Mouse (Mus musculus): ENCODE measurements around the gene Gm7579. TPM values are rescaled to one million over a fixed set of nuclear protein-coding genes. Genes with fewer than 3 reads are reported as not detected.

Gene Gm7579
- polyA plus RNA-seq (2012; rRNA removed): not detected in 2 replicates

DNA sequence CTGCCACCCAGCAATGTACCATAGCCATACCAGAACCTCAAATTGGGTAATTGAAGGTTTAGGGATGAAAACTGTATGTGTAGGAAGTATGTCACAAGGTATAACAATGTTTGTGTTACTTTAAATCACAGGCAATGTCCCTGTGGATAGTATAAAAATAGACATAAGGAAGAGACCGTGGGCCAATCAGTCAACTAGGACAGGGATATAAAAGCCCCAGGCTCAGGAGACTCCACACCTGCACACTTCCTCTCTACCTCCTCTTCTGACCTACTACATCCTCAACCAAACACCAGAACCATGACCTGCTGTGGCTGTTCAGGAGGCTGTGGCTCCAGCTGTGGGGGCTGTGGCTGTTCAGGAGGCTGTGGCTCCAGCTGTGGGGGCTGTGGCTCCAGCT, at the start of gene Gm7579:
Gene Gm7579, plus strand, starts transcription at position 301 of the 400 bp plus-strand sequence.

DNA sequence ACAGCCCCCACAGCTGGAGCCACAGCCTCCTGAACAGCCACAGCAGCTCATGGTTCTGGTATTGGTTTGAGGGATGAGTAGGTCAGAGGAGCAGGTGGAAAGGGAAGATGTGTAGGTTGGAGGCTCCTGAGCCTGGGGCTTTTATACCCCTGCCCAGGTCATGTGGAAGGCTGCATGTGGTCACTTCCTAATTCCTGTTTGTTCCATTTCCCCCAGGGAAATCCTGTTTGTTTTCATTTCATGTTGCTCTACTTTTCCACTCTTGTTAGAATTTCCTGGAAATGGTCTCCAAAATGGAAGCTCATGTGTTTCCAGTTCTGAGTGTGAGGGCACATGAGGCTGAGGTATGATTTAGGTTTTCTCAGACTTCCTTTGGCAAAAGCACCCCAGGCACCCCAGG, 46.0 kb upstream of the Gm7579 start, which contains the start of gene Gm4553:
Gene Gm4553, minus strand, starts transcription at position 101 of the 400 bp plus-strand sequence.

DNA sequence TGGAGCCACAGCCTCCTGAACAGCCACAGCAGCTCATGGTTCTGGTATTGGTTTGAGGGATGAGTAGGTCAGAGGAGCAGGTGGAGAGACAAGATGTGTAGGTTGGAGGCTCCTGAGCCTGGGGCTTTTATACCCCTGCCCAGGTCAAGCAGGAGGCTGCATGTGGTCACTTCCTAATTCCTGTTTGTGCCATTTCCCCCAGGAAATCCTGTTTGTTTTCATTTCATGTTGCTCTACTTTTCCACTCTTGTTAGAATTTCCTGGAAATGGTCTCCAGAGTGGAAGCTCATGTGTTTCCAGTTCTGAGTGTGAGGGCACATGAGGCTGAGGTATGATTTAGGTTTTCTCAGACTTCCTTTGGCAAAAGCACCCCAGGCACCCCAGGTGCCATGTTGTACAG, 35.8 kb upstream of the Gm7579 start, which contains the start of gene Krtap5-2:
Gene Krtap5-2, minus strand, starts transcription at position 101 of the 400 bp plus-strand sequence.

DNA sequence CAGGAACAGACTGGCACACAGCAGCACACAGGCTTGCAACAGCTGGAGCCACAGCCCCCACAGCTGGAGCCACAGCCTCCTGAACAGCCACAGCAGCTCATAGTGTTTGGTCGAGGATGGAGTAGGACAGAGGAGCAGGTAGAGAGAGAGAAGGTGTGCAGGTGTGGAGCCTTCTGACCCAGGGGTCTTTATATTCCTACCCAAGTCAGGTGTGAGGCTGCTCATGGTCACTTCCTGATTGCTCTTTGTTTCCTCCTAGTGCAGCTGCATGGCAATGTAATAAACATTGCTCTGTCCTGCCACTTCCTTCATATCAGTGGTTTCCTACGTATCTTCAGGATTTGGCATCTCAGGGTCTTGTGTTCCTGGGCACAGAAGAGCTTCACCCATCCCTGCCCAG, 21.4 kb upstream of the Gm7579 start, which contains the start of gene Gm10153:
Gene Gm10153, minus strand, starts transcription at position 101 of the 400 bp plus-strand sequence.

DNA sequence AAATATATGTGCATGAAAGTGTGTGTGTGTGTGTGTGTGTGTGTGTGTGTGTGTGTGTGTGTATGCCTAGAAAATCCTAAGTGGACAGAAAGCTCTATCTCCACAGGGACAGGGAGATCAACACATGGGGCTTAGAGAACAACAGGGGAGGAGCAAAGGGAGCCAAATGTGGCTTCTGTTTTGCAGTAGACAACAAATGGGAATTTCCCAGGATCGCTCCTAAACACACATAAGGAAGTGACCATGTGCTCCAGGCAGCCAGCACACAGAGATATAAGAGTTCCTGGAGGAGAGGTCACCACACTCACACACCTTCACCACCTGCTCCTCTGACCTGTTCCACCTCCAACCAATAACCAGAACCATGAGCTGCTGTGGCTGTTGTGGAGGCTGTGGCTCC, 10.6 kb upstream of the Gm7579 start, which contains the start of gene Krtap5-3:
Gene Krtap5-3, plus strand, starts transcription at position 301 of the 400 bp plus-strand sequence.

DNA sequence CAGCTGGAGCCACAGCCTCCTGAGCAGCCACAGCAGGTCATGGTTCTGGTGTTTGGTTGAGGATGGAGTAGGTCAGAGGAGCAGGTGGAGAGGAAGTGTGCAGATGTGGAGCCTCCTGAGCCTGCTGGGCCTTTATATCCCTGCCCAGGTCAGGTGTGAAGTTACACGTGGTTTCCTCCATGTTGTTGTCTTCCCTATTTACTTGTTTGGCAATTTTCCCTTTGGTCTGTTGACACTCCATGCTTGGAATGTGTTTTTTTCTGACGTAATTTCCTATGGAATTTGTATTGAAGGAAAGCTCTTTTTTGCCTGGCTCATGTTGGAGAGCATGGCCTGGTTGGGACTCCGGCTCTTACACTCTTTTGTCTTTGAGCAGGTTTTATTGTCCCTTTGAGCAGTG, 18.2 kb downstream of the Gm7579 start, which contains the start of gene Krtap5-5:
Gene Krtap5-5, minus strand, starts transcription at position 101 of the 400 bp plus-strand sequence.

DNA sequence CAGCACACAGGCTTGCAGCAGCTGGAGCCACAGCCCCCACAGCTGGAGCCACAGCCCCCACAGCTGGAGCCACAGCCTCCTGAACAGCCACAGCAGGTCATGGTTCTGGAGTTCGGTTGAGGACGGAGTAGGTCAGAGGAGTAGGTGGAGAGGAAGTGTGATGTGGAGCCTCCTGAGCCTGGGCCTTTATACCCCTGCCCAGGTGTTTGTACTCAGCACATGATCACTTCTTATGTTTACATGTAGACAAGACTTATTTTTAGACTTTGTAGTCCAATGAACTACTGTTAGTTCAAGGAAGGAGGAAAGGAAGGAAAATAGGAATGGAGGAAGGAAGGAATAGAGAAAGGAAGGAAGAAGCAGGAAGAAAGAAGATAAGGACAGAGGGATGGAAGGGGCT, 29.3 kb downstream of the Gm7579 start, which contains the start of gene Gm40460:
Gene Gm40460, minus strand, starts transcription at position 101 of the 400 bp plus-strand sequence.

DNA sequence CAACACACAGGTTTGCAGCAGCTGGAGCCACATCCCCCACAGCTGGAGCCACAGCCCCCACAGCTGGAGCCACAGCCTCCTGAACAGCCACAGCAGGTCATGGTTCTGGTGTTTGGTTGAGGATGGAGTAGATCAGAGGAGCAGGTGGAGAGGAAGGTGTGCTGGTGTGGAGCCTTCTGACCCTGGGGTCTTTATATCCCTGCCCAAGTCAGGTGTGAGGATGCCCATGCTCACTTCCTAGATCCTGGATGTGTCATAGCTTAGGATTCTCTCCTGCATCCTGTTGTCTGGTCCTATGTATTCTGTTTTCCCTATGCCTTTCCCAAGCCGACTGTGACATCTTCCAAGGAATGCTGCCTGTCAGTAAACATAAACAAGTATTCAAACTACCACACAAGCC, 46.6 kb downstream of the Gm7579 start, which contains the start of gene Gm2431:
Gene Gm2431, minus strand, starts transcription at position 101 of the 400 bp plus-strand sequence.

Other genes with a start within 250 kb of the Gm7579 start
- gene Mob2, start 150.8 kb upstream of the Gm7579 start, polyA plus RNA-seq (2012; rRNA removed): 42.3 and 43.3 TPM in 2 replicates
- gene Dusp8, start 116.0 kb upstream of the Gm7579 start, polyA plus RNA-seq (2012; rRNA removed): 17.3 and 17.4 TPM in 2 replicates
- not detected in 2 replicates for gene Gm45618, start 91.1 kb upstream of the Gm7579 start, polyA plus RNA-seq (2012; rRNA removed)
- not detected in 2 replicates for gene Gm39115, start 75.8 kb upstream of the Gm7579 start, polyA plus RNA-seq (2012; rRNA removed)
- not detected in 2 replicates for gene Gm45337, start 67.3 kb upstream of the Gm7579 start, polyA plus RNA-seq (2012; rRNA removed)
- gene Gm29735, start 54.7 kb upstream of the Gm7579 start, polyA plus RNA-seq (2012; rRNA removed): not detected in 2 replicates
- not detected in 2 replicates for gene Gm4553, start 46.1 kb upstream of the Gm7579 start, polyA plus RNA-seq (2012; rRNA removed)
- gene Krtap5-2, start 35.9 kb upstream of the Gm7579 start, polyA plus RNA-seq (2012; rRNA removed): not detected in 2 replicates
- gene Gm10153, start 21.5 kb upstream of the Gm7579 start, polyA plus RNA-seq (2012; rRNA removed): not detected in 2 replicates
- not detected in 2 replicates for gene Krtap5-3, start 10.5 kb upstream of the Gm7579 start, polyA plus RNA-seq (2012; rRNA removed)
- not detected in 2 replicates for gene Krtap5-5, start 18.1 kb downstream of the Gm7579 start, polyA plus RNA-seq (2012; rRNA removed)
- not detected in 2 replicates for gene Gm40460, start 29.2 kb downstream of the Gm7579 start, polyA plus RNA-seq (2012; rRNA removed)
- not detected in 2 replicates for gene Gm2431, start 46.5 kb downstream of the Gm7579 start, polyA plus RNA-seq (2012; rRNA removed)
- not detected in 2 replicates for gene Gm4559, start 62.5 kb downstream of the Gm7579 start, polyA plus RNA-seq (2012; rRNA removed)
- not detected in 2 replicates for gene Krtap5-1, start 85.3 kb downstream of the Gm7579 start, polyA plus RNA-seq (2012; rRNA removed)
- gene Krtap5-4, start 91.7 kb downstream of the Gm7579 start, polyA plus RNA-seq (2012; rRNA removed): not detected in 2 replicates
- 0.32 and 0.62 TPM in 2 replicates for gene Ifitm10, start 161.9 kb downstream of the Gm7579 start, polyA plus RNA-seq (2012; rRNA removed)
- gene Gm49369, start 170.8 kb downstream of the Gm7579 start, polyA plus RNA-seq (2012; rRNA removed): 42.8 TPM in 1 of 2 replicates, not detected in the other
- gene Ctsd, start 176.2 kb downstream of the Gm7579 start, polyA plus RNA-seq (2012; rRNA removed): 73.0 and 126 TPM in 2 replicates
- 0.34 and 0.88 TPM in 2 replicates for gene Syt8, start 223.0 kb downstream of the Gm7579 start, polyA plus RNA-seq (2012; rRNA removed)
- gene Tnni2, start 229.9 kb downstream of the Gm7579 start, polyA plus RNA-seq (2012; rRNA removed): 3.3 and 5.1 TPM in 2 replicates
- 20.5 and 42.6 TPM in 2 replicates for gene Lsp1, start 248.9 kb downstream of the Gm7579 start, polyA plus RNA-seq (2012; rRNA removed)

Measured in central nervous system, embryonic 11.5 days (tissue).